Mouse (Mus musculus) heart, embryonic 10.5 days (tissue): Measurements from ENCODE around the gene Cnpy2. TPM values are rescaled to one million over a fixed set of nuclear protein-coding genes. Genes with fewer than 3 reads are reported as not detected.

Source experiments
- DNase-seq: peaks from one replicate; pipeline ENCODE4 v3.0.0-alpha.2; 2017; ENCODE audit warnings: low spot score
- H3K27ac ChIP-seq: fragments of 300-500 bp; sonication (generic); 2 replicates; pipeline ENCODE4 v1.5.1; 2016; ENCODE audit warnings: mild to moderate bottlenecking
- H3K27me3 ChIP-seq: fragments of 300-500 bp; sonication (generic); 2 replicates; pipeline ENCODE4 v1.6.1; 2016; ENCODE audit warnings: mild to moderate bottlenecking; ENCODE audit not compliant: poor library complexity, insufficient read depth, severe bottlenecking
- H3K36me3 ChIP-seq: fragments of 300-500 bp; sonication (generic); 2 replicates; pipeline ENCODE4 v1.6.1; 2016; ENCODE audit warnings: mild to moderate bottlenecking, moderate library complexity
- H3K4me1 ChIP-seq: fragments of 300-500 bp; sonication (generic); 2 replicates; pipeline ENCODE4 v1.6.1; 2016; ENCODE audit warnings: mild to moderate bottlenecking
- H3K4me3 ChIP-seq: fragments of 300-500 bp; sonication (generic); 2 replicates; pipeline ENCODE4 v1.5.1; 2016; ENCODE audit warnings: mild to moderate bottlenecking, moderate library complexity
- H3K9me3 ChIP-seq: fragments of 300-500 bp; sonication (generic); 2 replicates; pipeline ENCODE4 v1.6.1; 2016; ENCODE audit warnings: mild to moderate bottlenecking, moderate library complexity
- WGBS: fragments of 180-500 bp; shearing (Covaris S2); methylation state at CpG from one replicate; pipeline ENCODE4 v1.1.7; 2016; 5-methylcytosine and 5-hydroxymethylcytosine counted together
- polyA plus RNA-seq: library from polyadenylated mRNA; unstranded; fragments of >200 nt; fragmentation: Nextera tagmentation; extraction: Ambion mirVana; gene quantifications from 2 replicates; pipeline ENCODE4 v1.2.1, GENCODE M21; 2016

Cnpy2 gene
- polyA plus RNA-seq, 1 experiment from 2014 or later = 255 TPM

DNA sequence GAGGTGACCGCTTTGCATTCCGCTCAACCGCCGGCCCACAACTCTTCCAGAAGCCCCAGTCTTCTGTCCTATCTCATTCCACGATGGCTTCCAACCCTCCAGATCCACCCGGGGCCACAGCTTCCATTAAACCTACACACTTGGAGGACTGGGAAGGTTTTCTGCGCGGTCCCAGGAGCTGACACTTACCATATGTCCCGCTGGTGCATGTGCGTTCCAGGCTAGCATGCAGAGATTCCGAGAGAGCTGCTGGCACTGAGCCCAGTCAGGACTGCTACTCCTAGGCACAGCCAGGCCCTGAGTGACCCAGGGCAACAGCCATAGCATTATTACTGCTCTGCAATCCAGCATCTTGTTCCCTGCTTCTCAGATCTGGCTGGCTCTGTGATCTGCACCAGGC is 24.6 kb upstream of the Cnpy2 start:
- Histone ChIP-seq H3K27me3 (no peaks in the 10 kb centered on the region), H3K27ac (peak overlapping the region; percentile 17), H3K9me3 (no peaks in the 10 kb centered on the region), H3K4me1 (peaks cover 11% of the 10 kb centered on the region; the same call in 1 of the 2 replicates), H3K36me3 (no peaks in the 10 kb centered on the region), H3K4me3 (no peak overlapping the region)
- WGBS = 61% methylated on average over 11 of the region's 11 CpGs
- peak; percentile 83 for DNase-seq

DNA sequence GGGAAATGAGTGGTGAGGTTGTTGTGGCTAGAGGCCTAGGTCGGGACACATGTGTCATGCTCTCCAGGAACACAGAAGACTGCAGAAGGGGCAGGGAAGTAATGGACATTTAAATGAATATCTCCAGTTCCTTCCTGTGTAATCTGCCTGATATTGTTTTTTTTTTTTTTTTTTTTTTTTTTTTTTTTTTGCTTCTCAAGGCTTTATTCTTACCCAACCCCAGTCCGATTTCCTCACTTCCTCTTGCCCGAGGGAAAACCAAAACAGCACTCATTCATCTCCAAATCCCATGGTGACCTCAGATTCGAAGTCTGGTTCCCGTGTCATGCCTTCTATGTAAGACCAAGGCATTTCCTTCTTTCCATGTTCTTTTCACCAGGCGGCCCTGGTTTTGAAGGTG is 24.0 kb upstream of the Cnpy2 start:
- H3K9me3 ChIP-seq = no peaks in the 10 kb centered on the region
- peaks cover 12% of the 10 kb centered on the region; the same call in 1 of the 2 replicates for H3K4me1 ChIP-seq
- DNase-seq = no peak
- peak overlapping the region; percentile 17; the same call in 1 of the 2 replicates for H3K27ac ChIP-seq
- H3K36me3 ChIP-seq = no peaks in the 10 kb centered on the region
- WGBS = 62% methylated on average over 6 of the region's 6 CpGs
- no peaks in the 10 kb centered on the region for H3K27me3 ChIP-seq
- no peak overlapping the region for H3K4me3 ChIP-seq

GRCm38 (mm10) chr10:128298702-128299171 is 23.5 kb upstream of the Cnpy2 start, which contains the start of gene Il23a:
Gene Il23a, minus strand, starts transcription at chr10:128298752.
- Histone ChIP-seq H3K27ac (peak within 1 kb of the TSS; percentile 17), H3K9me3 (no peaks in the 10 kb centered on the region), H3K27me3 (no peaks in the 10 kb centered on the region), H3K36me3 (no peaks in the 10 kb centered on the region), H3K4me1 (peaks cover 12% of the 10 kb centered on the region), H3K4me3 (no peak within 1 kb of the TSS)
- WGBS = 76% methylated on average over 11 of the region's 11 CpGs
- no peak for DNase-seq

GRCm38 (mm10) chr10:128302357-128302756 is 19.9 kb upstream of the Cnpy2 start:
- Histone ChIP-seq H3K4me3 (peak overlapping the region; percentile 74), H3K4me1 (peaks cover 20% of the 10 kb centered on the region), H3K27me3 (no peaks in the 10 kb centered on the region), H3K27ac (peak overlapping the region; percentile 96), H3K9me3 (no peaks in the 10 kb centered on the region), H3K36me3 (peaks cover 8% of the 10 kb centered on the region)
- WGBS = 37% methylated on average over 3 of the region's 3 CpGs
- no peak for DNase-seq

DNA sequence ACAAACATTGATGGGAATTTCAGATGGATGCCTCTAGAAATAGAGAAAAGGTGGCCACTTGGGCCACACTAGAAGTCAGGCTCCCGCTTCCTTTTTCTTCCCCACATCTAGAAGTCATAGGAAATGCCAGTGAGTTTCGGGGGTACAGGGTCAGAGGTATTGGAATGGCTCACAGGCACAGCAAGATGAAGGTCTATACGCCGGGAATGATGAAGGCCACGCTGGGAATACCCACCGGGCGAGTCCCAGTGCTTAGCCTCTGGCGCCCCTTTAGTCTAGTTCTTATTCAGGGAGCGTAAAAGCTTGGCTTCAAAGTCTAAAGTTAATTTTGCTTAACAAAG is 19.5 kb upstream of the Cnpy2 start:
- no peaks in the 10 kb centered on the region for H3K27me3 ChIP-seq
- peaks cover 16% of the 10 kb centered on the region for H3K4me1 ChIP-seq
- H3K4me3 ChIP-seq = peak overlapping the region; percentile 74
- WGBS = under 1% methylated on average over 9 of the region's 9 CpGs
- H3K36me3 ChIP-seq = peaks cover 8% of the 10 kb centered on the region
- H3K9me3 ChIP-seq = no peaks in the 10 kb centered on the region
- H3K27ac ChIP-seq = peak overlapping the region; percentile 96
- no peak for DNase-seq

GRCm38 (mm10) chr10:128303126-128304021 is 18.9 kb upstream of the Cnpy2 start, which contains the start of gene Pan2:
Gene Pan2, plus strand, starts transcription at chr10:128303335.
- no peaks in the 10 kb centered on the region for H3K27me3 ChIP-seq
- no peaks in the 10 kb centered on the region for H3K9me3 ChIP-seq
- H3K27ac ChIP-seq = peak within 1 kb of the TSS; percentile 96
- peak; percentile 100 for DNase-seq
- H3K36me3 ChIP-seq = peaks cover 14% of the 10 kb centered on the region
- WGBS = 2% methylated on average over 37 of the region's 37 CpGs
- H3K4me3 ChIP-seq = peak within 1 kb of the TSS; percentile 74
- H3K4me1 ChIP-seq = peaks cover 15% of the 10 kb centered on the region

GRCm38 (mm10) chr10:128309654-128310053 is 12.6 kb upstream of the Cnpy2 start:
- H3K4me3 ChIP-seq = no peak overlapping the region
- no peaks in the 10 kb centered on the region for H3K9me3 ChIP-seq
- H3K4me1 ChIP-seq = peaks cover 19% of the 10 kb centered on the region
- peaks cover 59% of the 10 kb centered on the region for H3K36me3 ChIP-seq
- H3K27ac ChIP-seq = peak overlapping the region; percentile 71; the same call in 1 of the 2 replicates
- WGBS = 92% methylated on average over 7 of the region's 7 CpGs
- DNase-seq = no peak
- no peaks in the 10 kb centered on the region for H3K27me3 ChIP-seq

DNA sequence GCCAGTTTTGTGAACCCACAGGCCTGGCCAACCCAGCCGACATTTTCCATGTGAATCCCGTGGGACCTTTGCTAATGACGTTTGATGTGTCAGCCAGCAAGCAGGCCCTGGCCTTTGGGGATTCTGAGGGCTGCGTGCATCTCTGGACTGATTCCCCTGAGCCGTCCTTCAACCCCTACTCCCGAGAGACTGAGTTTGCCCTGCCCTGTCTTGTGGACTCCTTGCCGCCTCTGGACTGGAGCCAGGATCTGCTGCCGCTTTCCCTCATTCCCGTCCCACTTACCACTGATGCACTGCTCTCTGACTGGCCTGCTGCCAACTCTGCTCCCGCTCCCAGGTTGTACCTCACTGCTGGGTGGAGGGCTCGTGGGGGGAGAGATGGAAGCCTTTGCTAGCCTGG is 12.1 kb upstream of the Cnpy2 start:
- Histone ChIP-seq H3K27ac (peak overlapping the region; percentile 71; the same call in 1 of the 2 replicates), H3K9me3 (no peaks in the 10 kb centered on the region), H3K36me3 (peaks cover 62% of the 10 kb centered on the region), H3K27me3 (no peaks in the 10 kb centered on the region), H3K4me1 (peaks cover 19% of the 10 kb centered on the region), H3K4me3 (peak overlapping the region; percentile 23; the same call in 1 of the 2 replicates)
- WGBS = 49% methylated on average over 11 of the region's 11 CpGs
- DNase-seq = peak; percentile 82

- 45% methylated on average over 4 of the region's 4 CpGs for WGBS
- Histone ChIP-seq H3K4me1 (peaks cover 19% of the 10 kb centered on the region), H3K27ac (peak overlapping the region; percentile 71; the same call in 1 of the 2 replicates), H3K36me3 (peaks cover 66% of the 10 kb centered on the region), H3K27me3 (no peaks in the 10 kb centered on the region), H3K9me3 (no peaks in the 10 kb centered on the region), H3K4me3 (peak overlapping the region; percentile 23; the same call in 1 of the 2 replicates)
- no peak for DNase-seq
Observed at GRCm38 (mm10) chr10:128310902-128311301, 11.4 kb upstream of the Cnpy2 start.

DNA sequence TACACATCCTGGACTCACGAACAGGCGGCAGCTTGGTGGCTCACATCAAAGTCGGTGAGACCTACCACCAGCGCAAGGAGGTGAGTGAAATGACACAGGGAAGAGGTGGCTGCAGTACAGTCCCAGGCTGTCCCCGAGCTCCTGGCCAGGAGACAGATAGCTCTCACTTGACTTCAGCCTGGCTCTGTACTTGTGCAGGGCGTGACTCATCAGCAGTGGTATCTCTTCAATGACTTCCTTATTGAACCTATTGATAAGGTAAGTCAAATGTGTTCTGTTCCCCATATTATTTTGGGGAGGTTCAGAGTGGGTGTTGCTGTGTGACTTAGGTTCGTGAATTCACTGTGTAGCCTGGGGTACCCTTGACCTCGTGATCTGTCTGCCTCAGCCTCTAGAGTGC is 6.7 kb upstream of the Cnpy2 start:
- Histone ChIP-seq H3K27me3 (no peaks in the 10 kb centered on the region), H3K36me3 (peaks cover 78% of the 10 kb centered on the region), H3K9me3 (no peaks in the 10 kb centered on the region), H3K4me3 (no peak overlapping the region), H3K4me1 (peaks cover 9% of the 10 kb centered on the region), H3K27ac (no peak overlapping the region)
- WGBS = 87% methylated on average over 8 of the region's 8 CpGs
- DNase-seq = no peak

GRCm38 (mm10) chr10:128321641-128322040 is 618 bp upstream of the Cnpy2 start:
- Histone ChIP-seq H3K4me3 (peak overlapping the region; percentile 87), H3K9me3 (no peaks in the 10 kb centered on the region), H3K4me1 (peaks cover 10% of the 10 kb centered on the region), H3K27me3 (no peaks in the 10 kb centered on the region), H3K27ac (peak overlapping the region; percentile 98), H3K36me3 (peaks cover 64% of the 10 kb centered on the region)
- DNase-seq = no peak
- 59% methylated on average over 12 of the region's 12 CpGs for WGBS

GRCm38 (mm10) chr10:128323516-128323915 is 1.3 kb downstream of the Cnpy2 start:
- Histone ChIP-seq H3K4me1 (peaks cover 10% of the 10 kb centered on the region), H3K27me3 (no peaks in the 10 kb centered on the region), H3K36me3 (peaks cover 66% of the 10 kb centered on the region), H3K4me3 (peak overlapping the region; percentile 87), H3K27ac (peak overlapping the region; percentile 98), H3K9me3 (no peaks in the 10 kb centered on the region)
- WGBS = 79% methylated on average over 8 of the region's 8 CpGs
- DNase-seq = no peak

DNA sequence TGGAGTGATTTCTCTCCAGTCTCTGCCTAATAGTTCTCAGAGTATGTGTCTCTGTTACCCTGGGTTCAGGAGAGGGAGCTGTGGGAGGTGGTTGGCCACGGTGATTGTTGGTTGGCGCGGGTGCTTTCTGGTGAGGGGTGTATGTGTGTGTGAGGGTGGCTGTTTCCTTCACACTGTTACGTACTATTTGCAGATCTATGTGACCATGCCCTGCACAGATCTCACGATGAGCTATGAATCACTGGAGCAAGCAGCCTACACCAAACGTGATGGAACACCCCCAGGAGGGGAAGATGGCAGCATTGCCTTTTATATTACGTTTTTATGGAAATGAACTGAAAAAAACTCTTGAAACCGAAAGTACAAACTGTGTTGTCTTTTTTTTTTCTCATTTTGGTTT is 4.6 kb downstream of the Cnpy2 start:
- peaks cover 10% of the 10 kb centered on the region for H3K4me1 ChIP-seq
- no peaks in the 10 kb centered on the region for H3K9me3 ChIP-seq
- DNase-seq = no peak
- WGBS = 90% methylated on average over 8 of the region's 8 CpGs
- no peak overlapping the region for H3K4me3 ChIP-seq
- H3K36me3 ChIP-seq = peaks cover 54% of the 10 kb centered on the region
- H3K27me3 ChIP-seq = no peaks in the 10 kb centered on the region
- H3K27ac ChIP-seq = no peak overlapping the region
